Mouse (Mus musculus) embryonic stem cell, embryonic (primary cell): ENCODE measurements around the gene Rnf214.

Experiments
- CTCF ChIA-PET, 4 experiments: fragments of 300-600 bp in 2 of 4; fragments of 350-600 bp in 2 of 4; sonication (Branson Sonifier 250); formaldehyde crosslinking; loops; one replicate each; lab custom pipeline; 2022; ENCODE audit warnings: inconsistent platforms in 2 of 4; lab: Charles Lee
- POLR2A ChIA-PET, 4 experiments: fragments of 300-600 bp in 2 of 4; fragments of 350-600 bp in 2 of 4; sonication (Branson Sonifier 250); formaldehyde crosslinking; loops; one replicate each; lab custom pipeline; 2022; ENCODE audit warnings: antibody characterized with exemption in 4 of 4, inconsistent platforms in 1 of 4; lab: Charles Lee

The Rnf214 gene

GRCm38 (mm10) chr9:45845541-45845940, 61.2 kb downstream of the Rnf214 start:
- ChIA-PET POLR2A (interaction anchor here in 2 of 4 experiments (0.6 to 1.4 kb wide), 3 partner anchors 16 to 42 kb away, joined by 3 read pairs; no protein-coding TSS in a partner anchor), CTCF (no interaction called here)

GRCm38 (mm10) chr9:45843780-45844179, 62.9 kb downstream of the Rnf214 start:
- ChIA-PET CTCF (interaction anchor here in 2 of 4 experiments (0.5 to 1.0 kb wide), 3 partner anchors 86 to 384 kb away, joined by 3 to 7 read pairs (median 3); no protein-coding TSS in a partner anchor), POLR2A (interaction anchor here in 2 of 4 experiments (0.6 to 2.5 kb wide), 4 partner anchors 9 to 38 kb away, joined by 3 to 9 read pairs (median 4); no protein-coding TSS in a partner anchor)

- ChIA-PET CTCF (interaction anchor here in 2 of 4 experiments (0.8 to 1.0 kb wide), 2 partner anchors 94 to 430 kb away, joined by 3 read pairs; no protein-coding TSS in a partner anchor), POLR2A (interaction anchor here in 2 of 4 experiments (0.8 to 2.5 kb wide), 5 partner anchors 10 to 494 kb away, joined by 3 to 9 read pairs (median 3); no protein-coding TSS in a partner anchor)
These were observed 63.7 kb downstream of the Rnf214 start for GRCm38 (mm10) chr9:45843007-45843406.

DNA sequence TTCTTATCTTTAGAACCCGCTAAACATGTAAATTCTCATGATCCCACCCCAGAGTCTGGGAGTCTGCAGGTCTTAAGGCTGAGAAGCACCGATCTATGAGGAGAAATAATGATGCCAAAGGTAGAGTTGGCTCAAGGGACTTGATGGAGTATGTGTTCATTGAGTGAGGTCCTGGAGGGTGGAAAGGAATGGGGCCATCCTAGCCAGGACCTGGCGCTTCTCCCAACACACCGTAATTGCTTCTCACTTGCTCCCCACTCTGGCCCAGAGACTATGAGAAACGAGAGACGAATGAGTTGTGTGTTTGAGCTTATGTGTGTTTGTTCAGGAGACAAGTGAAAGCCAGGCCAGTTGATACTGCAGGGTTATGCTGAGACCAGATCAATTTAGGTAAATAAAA, 65.3 kb downstream of the Rnf214 start:
- POLR2A ChIA-PET: interaction anchor here in 1 of 4 experiments (0.9 to 1.5 kb wide), 4 partner anchors 9 to 492 kb away, joined by 3 to 4 read pairs (median 4); no protein-coding TSS in a partner anchor
- CTCF ChIA-PET: interaction anchor here in 1 of 4 experiments (1.1 kb wide), 1 partner anchor 95 kb away, joined by 3 read pairs; no protein-coding TSS in a partner anchor

DNA sequence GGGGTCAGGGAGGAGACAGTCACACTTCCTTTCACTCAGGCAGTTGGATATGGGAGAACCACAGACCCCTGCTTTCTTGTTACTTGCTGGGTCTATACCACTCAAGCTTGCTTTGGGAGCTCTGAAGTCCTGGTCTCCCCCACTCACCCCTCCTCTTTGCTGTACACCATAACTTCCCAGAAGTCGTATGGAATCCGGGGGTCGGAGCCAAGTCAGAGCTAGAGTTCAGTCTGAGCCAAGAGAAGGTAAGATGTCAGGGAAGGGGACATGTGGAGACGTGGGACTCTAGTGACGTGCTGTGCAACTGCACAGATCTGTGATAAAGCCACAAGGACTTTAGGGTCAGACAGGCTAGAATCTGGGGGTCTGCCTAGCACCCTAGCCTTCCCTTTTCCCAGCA, 66.4 kb downstream of the Rnf214 start:
- CTCF ChIA-PET: interaction anchor here in 1 of 4 experiments (0.7 kb wide), 1 partner anchor 26 kb away, joined by 3 read pairs; no protein-coding TSS in a partner anchor
- POLR2A ChIA-PET: interaction anchor here in 2 of 4 experiments (0.6 to 1.3 kb wide), 7 partner anchors 10 to 491 kb away, joined by 3 to 7 read pairs (median 3); no protein-coding TSS in a partner anchor

DNA sequence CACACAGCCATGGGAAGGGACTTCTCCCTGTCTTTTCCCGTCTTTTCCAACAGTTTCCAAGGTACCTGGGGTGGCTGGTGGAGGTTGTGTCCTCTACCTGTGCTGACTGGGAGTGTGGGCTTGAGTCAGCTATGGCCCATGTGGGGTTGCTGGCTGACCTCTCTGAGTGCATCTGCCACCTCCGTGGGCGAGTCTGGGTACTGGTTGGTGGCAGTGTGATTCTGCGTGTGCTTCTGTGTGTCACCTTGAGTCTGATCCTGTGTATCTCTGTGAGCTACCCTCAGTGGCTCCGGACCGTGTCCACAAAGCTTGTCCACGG, 66.8 kb downstream of the Rnf214 start:
- POLR2A ChIA-PET: interaction anchor here in 2 of 4 experiments (0.8 to 1.3 kb wide), 7 partner anchors 10 to 490 kb away, joined by 3 to 7 read pairs (median 3); no protein-coding TSS in a partner anchor
- CTCF ChIA-PET: interaction anchor here in 1 of 4 experiments (0.7 to 1.8 kb wide), 2 partner anchors 11 to 27 kb away, joined by 3 to 10 read pairs; partner anchors contain the start of gene Cep164

DNA sequence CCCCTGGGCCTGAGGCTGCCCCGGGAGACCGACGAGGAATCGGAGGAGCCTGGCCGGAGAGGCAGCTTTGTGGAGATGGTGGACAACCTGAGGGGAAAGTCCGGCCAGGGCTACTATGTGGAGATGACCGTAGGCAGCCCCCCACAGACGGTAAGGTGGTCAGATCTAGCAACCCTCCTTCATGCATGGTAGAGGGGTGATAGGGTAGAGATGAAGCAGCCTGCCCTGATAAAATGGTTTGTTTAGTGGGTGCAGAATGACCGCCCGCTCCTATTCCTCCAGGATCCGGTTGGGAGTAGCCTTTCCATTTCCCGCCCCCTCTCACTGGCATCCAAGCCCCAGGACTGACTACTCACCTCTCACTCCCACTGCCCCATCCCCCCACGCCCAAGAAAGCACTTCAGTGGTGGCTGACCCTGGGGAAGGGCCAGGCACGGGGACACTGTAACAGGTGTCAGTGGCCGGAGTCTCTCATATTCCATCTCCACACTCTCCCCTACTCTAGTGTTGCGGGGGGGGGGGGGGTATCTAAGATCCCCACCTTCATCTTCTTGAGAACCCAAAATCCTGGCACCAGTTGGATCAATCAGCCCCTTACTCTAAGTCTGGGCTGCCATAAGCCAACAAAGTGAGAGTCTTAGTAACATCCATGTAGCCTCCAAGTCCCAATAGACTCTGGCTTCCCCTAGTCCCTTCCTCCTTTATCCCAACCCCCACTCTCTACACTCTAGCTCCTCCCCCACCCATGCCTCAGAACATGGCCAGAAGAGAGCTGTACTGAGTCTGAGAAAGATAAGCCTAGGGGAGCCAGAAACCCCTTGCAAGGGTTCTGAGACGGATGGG, 67.4 kb downstream of the Rnf214 start:
- POLR2A ChIA-PET: interaction anchor here in 2 of 4 experiments (0.5 to 1.7 kb wide), 11 partner anchors 11 to 490 kb away, joined by 3 to 7 read pairs (median 3); no protein-coding TSS in a partner anchor

DNA sequence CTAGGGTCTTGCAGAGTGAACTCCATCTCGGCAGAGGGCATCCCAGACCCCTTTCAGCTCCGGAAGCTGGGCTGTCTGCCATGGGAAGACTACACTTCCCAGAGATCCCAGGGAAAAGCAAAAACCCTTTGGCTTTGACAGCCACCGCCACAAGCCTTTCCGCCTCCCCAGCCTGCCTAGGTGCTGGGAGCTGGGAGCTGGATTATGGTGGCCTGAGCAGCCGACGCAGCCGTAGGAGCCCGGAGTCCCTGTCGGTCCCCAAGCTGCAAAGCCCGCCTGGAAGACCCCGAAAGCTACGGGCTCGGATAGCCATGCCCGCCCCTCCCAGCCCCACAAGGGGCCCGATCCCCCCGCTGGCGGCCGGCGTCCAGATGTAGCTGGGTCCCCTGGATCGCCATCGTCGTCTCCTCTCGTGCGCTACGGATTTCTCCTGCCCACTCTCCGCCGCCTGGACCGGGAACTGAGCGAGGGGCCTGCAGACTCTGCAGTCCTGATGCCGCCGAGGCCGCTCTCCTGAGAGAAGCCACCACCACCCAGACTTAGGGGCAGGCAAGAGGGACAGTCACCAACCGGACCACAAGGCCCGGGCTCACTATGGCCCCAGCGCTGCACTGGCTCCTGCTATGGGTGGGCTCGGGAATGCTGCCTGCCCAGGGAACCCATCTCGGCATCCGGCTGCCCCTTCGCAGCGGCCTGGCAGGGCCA, 68.1 kb downstream of the Rnf214 start, which contains the start of gene Bace1:
Gene Bace1, plus strand, starts transcription at position 147 of the 705 bp plus-strand sequence.
- ChIA-PET POLR2A (interaction anchor here in 3 of 4 experiments (0.5 to 1.7 kb wide), 13 partner anchors 9 to 489 kb away, joined by 3 to 7 read pairs (median 3); partner anchors contain the start of gene Cep164 (in 1 of the 3)), CTCF (interaction anchor here in 3 of 4 experiments (0.6 to 1.8 kb wide), 12 partner anchors 9 to 873 kb away, joined by 3 to 10 read pairs (median 3); partner anchors contain the start of genes Cep164 (in 2 of the 3) and Ube4a (in 1 of the 3))

More for the DNA sequence above, 67.4 kb downstream of the Rnf214 start:
- CTCF ChIA-PET: interaction anchor here in 2 of 4 experiments (0.7 to 1.8 kb wide), 4 partner anchors 10 to 426 kb away, joined by 3 to 10 read pairs (median 6); partner anchors contain the start of gene Cep164 (in 2 of the 2)

- CTCF ChIA-PET: interaction anchor here in 3 of 4 experiments (0.6 to 1.8 kb wide), 12 partner anchors 9 to 873 kb away, joined by 3 to 10 read pairs (median 3); partner anchors contain the start of genes Cep164 (in 2 of the 3) and Ube4a (in 1 of the 3)
- POLR2A ChIA-PET: interaction anchor here in 3 of 4 experiments (0.6 to 1.7 kb wide), 11 partner anchors 8 to 489 kb away, joined by 3 to 7 read pairs (median 3); partner anchors contain the start of gene Cep164 (in 1 of the 3)
These were observed 68.7 kb downstream of the Rnf214 start for GRCm38 (mm10) chr9:45838069-45838433.

- POLR2A ChIA-PET: interaction anchor here in 1 of 4 experiments (0.9 to 1.4 kb wide), 3 partner anchors 11 to 18 kb away, joined by 3 to 4 read pairs (median 3); no protein-coding TSS in a partner anchor
- CTCF ChIA-PET: interaction anchor here in 1 of 4 experiments (0.6 kb wide), 1 partner anchor 358 kb away, joined by 3 read pairs; no protein-coding TSS in a partner anchor
These were observed 73.2 kb downstream of the Rnf214 start for GRCm38 (mm10) chr9:45833461-45833860.

DNA sequence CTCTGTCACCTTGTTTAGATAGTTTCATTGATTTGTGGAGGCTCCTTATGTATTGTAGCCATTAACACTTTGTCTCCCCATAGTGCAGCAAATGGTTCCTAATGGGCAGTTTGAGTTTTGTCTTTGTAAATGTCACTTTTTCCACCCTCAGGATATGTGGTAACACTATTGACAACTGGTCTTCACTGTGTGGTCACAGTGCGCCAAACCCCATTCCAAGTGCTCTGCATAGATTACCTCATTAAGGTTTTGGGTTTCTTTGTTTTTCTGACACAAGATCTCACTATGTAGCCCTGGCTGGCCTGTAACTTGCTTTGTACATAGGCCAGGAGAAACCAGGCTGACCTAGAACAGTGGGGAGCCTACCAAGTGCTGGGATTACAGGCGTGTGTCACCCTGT, 73.8 kb downstream of the Rnf214 start:
- CTCF ChIA-PET: no interaction called here
- POLR2A ChIA-PET: no interaction called here

GRCm38 (mm10) chr9:45829107-45829506, 77.6 kb downstream of the Rnf214 start:
- ChIA-PET POLR2A (interaction anchor here in 2 of 4 experiments (0.9 to 1.3 kb wide), 4 partner anchors 9 to 108 kb away, joined by 3 read pairs; partner anchors contain the start of gene Bace1 (in 2 of the 2)), CTCF (interaction anchor here in 3 of 4 experiments (0.6 to 2.8 kb wide), 15 partner anchors 9 to 417 kb away, joined by 3 to 14 read pairs (median 4); partner anchors contain the start of genes Bace1 (in 2 of the 3), Pcsk7 (in 1 of the 3) and Rnf214 (in 1 of the 3))

- ChIA-PET POLR2A (interaction anchor here in 3 of 4 experiments (0.6 to 1.3 kb wide), 13 partner anchors 10 to 931 kb away, joined by 3 to 4 read pairs (median 3); partner anchors contain the start of gene Bace1 (in 2 of the 3)), CTCF (interaction anchor here (0.6 to 2.8 kb wide), 25 partner anchors 10 to 634 kb away, joined by 3 to 14 read pairs (median 4); partner anchors contain the start of genes Bace1 (in 2 of the 4), Pcsk7 (in 1 of the 4) and Rnf214 (in 1 of the 4))
These were observed 78.3 kb downstream of the Rnf214 start, which contains the start of gene Cep164 for GRCm38 (mm10) chr9:45828291-45828963. Cep164 (minus strand) TSS chr9:45828691.

DNA sequence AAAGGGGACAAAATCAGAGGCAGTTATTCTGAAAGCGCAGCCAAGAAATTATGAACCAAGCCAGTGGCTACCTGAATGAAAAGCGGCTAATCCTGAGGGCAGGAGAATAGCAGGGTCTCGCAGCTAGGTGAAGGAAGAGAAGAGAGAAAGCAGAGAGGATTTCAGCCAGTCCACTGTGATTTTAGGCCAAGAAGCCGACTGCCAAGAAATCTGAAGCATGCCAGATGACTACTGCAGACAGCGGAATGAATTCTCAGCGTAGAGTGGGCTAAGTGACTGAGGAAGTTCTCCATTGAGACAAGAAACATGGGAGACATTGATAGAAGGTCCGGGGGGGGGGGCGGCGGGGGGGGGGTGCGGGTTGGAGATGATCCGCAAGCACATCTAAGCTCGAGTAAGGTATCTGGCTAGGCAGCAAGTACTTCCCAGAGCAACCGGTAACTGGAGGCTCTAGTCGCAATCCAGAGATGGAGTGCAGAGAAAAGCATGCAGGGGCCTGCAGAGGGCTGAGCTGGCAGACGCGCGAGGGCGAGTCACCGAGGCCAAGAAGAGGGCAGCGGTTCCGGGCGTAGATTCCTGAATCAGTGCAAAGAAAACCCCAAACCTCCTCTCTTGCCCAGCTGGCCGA, 78.9 kb downstream of the Rnf214 start:
- POLR2A ChIA-PET: interaction anchor here in 3 of 4 experiments (0.6 to 1.3 kb wide), 12 partner anchors 10 to 930 kb away, joined by 3 to 4 read pairs (median 3); partner anchors contain the start of gene Bace1 (in 2 of the 3)
- CTCF ChIA-PET: interaction anchor here (0.6 to 2.8 kb wide), 20 partner anchors 10 to 634 kb away, joined by 3 to 14 read pairs (median 4); partner anchors contain the start of gene Bace1 (in 2 of the 4)

GRCm38 (mm10) chr9:45818406-45819011, 88.2 kb downstream of the Rnf214 start:
- ChIA-PET CTCF (no interaction called here), POLR2A (interaction anchor here in 1 of 4 experiments (0.5 kb wide), 1 partner anchor 69 kb away, joined by 5 read pairs; no protein-coding TSS in a partner anchor)
